Mouse (Mus musculus): Measurements from ENCODE around the gene Magi1. TPM values are rescaled to one million over a fixed set of nuclear protein-coding genes. Genes with fewer than 3 reads are reported as not detected.

The Magi1 gene
- polyA plus RNA-seq, 1 experiment from 2014 or later: 19.4 TPM

GRCm38 (mm10) chr6:93819888-93820287 is 463.8 kb downstream of the Magi1 start:
- Histone ChIP-seq H3K4me3 (no peak overlapping the region), H3K9me3 (replicated peaks) (no peaks in the 10 kb centered on the region), H3K36me3 (no peaks in the 10 kb centered on the region), H3K4me1 (peaks cover 63% of the 10 kb centered on the region), H3K27ac (replicated peaks) (peak overlapping the region; percentile 68), H3K27me3 (ENCODE audit: low read depth, poor library complexity, severe bottlenecking) (no peaks in the 10 kb centered on the region)
- peak; percentile 68 for DNase-seq (ENCODE audit: low spot score)
- WGBS: 24% methylated on average over 6 of the region's 6 CpGs

GRCm38 (mm10) chr6:93819282-93819681 is 464.4 kb downstream of the Magi1 start:
- Histone ChIP-seq H3K27me3 (ENCODE audit: low read depth, poor library complexity, severe bottlenecking) (no peaks in the 10 kb centered on the region), H3K27ac (replicated peaks) (peak overlapping the region; percentile 68), H3K9me3 (replicated peaks) (no peaks in the 10 kb centered on the region), H3K4me3 (no peak overlapping the region), H3K36me3 (peaks cover 2% of the 10 kb centered on the region; the same call in 1 of the 2 replicates), H3K4me1 (peaks cover 63% of the 10 kb centered on the region)
- no peak for DNase-seq (ENCODE audit: low spot score)
- 91% methylated on average over 4 of the region's 4 CpGs for WGBS

GRCm38 (mm10) chr6:93818494-93818893 is 465.2 kb downstream of the Magi1 start:
- DNase-seq (ENCODE audit: low spot score): no peak
- H3K9me3 ChIP-seq (replicated peaks): no peaks in the 10 kb centered on the region
- peaks cover 63% of the 10 kb centered on the region for H3K4me1 ChIP-seq
- peaks cover 7% of the 10 kb centered on the region; the same call in 1 of the 2 replicates for H3K36me3 ChIP-seq
- 69% methylated on average over 4 of the region's 4 CpGs for WGBS
- peak overlapping the region; percentile 63 for H3K27ac ChIP-seq (replicated peaks)
- H3K4me3 ChIP-seq: no peak overlapping the region
- no peaks in the 10 kb centered on the region for H3K27me3 ChIP-seq (ENCODE audit: low read depth, poor library complexity, severe bottlenecking)

GRCm38 (mm10) chr6:93805407-93805936 is 478.2 kb downstream of the Magi1 start:
- H3K27ac ChIP-seq (replicated peaks): peak overlapping the region; percentile 33; the same call in 1 of the 2 replicates
- H3K4me1 ChIP-seq: peaks cover 30% of the 10 kb centered on the region
- H3K9me3 ChIP-seq (replicated peaks): no peaks in the 10 kb centered on the region
- DNase-seq (ENCODE audit: low spot score): no peak
- H3K27me3 ChIP-seq (ENCODE audit: low read depth, poor library complexity, severe bottlenecking): no peaks in the 10 kb centered on the region
- 79% methylated on average over 5 of the region's 5 CpGs for WGBS
- H3K36me3 ChIP-seq: peaks cover 12% of the 10 kb centered on the region
- H3K4me3 ChIP-seq: no peak overlapping the region

- Histone ChIP-seq H3K4me1 (peaks cover 30% of the 10 kb centered on the region), H3K9me3 (replicated peaks) (no peaks in the 10 kb centered on the region), H3K4me3 (no peak overlapping the region), H3K27me3 (ENCODE audit: low read depth, poor library complexity, severe bottlenecking) (no peaks in the 10 kb centered on the region), H3K36me3 (peaks cover 4% of the 10 kb centered on the region), H3K27ac (replicated peaks) (no peak overlapping the region)
- no peak for DNase-seq (ENCODE audit: low spot score)
- 80% methylated on average over 4 of the region's 4 CpGs for WGBS
Measured at GRCm38 (mm10) chr6:93802390-93802789, 481.3 kb downstream of the Magi1 start.

GRCm38 (mm10) chr6:93800465-93800864 is 483.3 kb downstream of the Magi1 start:
- Histone ChIP-seq H3K4me1 (peaks cover 26% of the 10 kb centered on the region), H3K4me3 (no peak overlapping the region), H3K27ac (replicated peaks) (no peak overlapping the region), H3K9me3 (replicated peaks) (no peaks in the 10 kb centered on the region), H3K36me3 (peaks cover 7% of the 10 kb centered on the region), H3K27me3 (ENCODE audit: low read depth, poor library complexity, severe bottlenecking) (no peaks in the 10 kb centered on the region)
- no peak for DNase-seq (ENCODE audit: low spot score)
- WGBS: 84% methylated on average over 4 of the region's 4 CpGs

- Histone ChIP-seq H3K4me1 (peaks cover 17% of the 10 kb centered on the region), H3K4me3 (peak overlapping the region; percentile 12), H3K9me3 (replicated peaks) (no peaks in the 10 kb centered on the region), H3K27ac (replicated peaks) (peak overlapping the region; percentile 77), H3K36me3 (peaks cover 4% of the 10 kb centered on the region; the same call in 1 of the 2 replicates), H3K27me3 (ENCODE audit: low read depth, poor library complexity, severe bottlenecking) (no peaks in the 10 kb centered on the region)
- WGBS: 56% methylated on average over 10 of the region's 10 CpGs
- peak; percentile 25 for DNase-seq (ENCODE audit: low spot score)
Measured at GRCm38 (mm10) chr6:93792309-93793215, 491.2 kb downstream of the Magi1 start.

- DNase-seq (ENCODE audit: low spot score): no peak
Measured at GRCm38 (mm10) chr6:93789721-93790120, 494.0 kb downstream of the Magi1 start.

GRCm38 (mm10) chr6:93787042-93787441 is 496.7 kb downstream of the Magi1 start:
- Histone ChIP-seq H3K4me1 (peaks cover 3% of the 10 kb centered on the region), H3K36me3 (peaks cover 4% of the 10 kb centered on the region; the same call in 1 of the 2 replicates), H3K27ac (replicated peaks) (no peak overlapping the region), H3K27me3 (ENCODE audit: low read depth, poor library complexity, severe bottlenecking) (no peaks in the 10 kb centered on the region), H3K9me3 (replicated peaks) (no peaks in the 10 kb centered on the region), H3K4me3 (no peak overlapping the region)
- 85% methylated on average over 3 of the region's 3 CpGs for WGBS
- DNase-seq (ENCODE audit: low spot score): no peak

More at GRCm38 (mm10) chr6:93789721-93790120, 494.0 kb downstream of the Magi1 start:
- H3K27ac ChIP-seq (replicated peaks): no peak overlapping the region
- H3K27me3 ChIP-seq (ENCODE audit: low read depth, poor library complexity, severe bottlenecking): no peaks in the 10 kb centered on the region
- no peaks in the 10 kb centered on the region for H3K9me3 ChIP-seq (replicated peaks)
- H3K4me3 ChIP-seq: no peak overlapping the region
- peaks cover 4% of the 10 kb centered on the region; the same call in 1 of the 2 replicates for H3K36me3 ChIP-seq
- peaks cover 17% of the 10 kb centered on the region for H3K4me1 ChIP-seq

- H3K4me1 ChIP-seq: no peaks in the 10 kb centered on the region
- H3K9me3 ChIP-seq (replicated peaks): no peaks in the 10 kb centered on the region
- no peak overlapping the region for H3K4me3 ChIP-seq
- 94% methylated on average over 2 of the region's 2 CpGs for WGBS
- peaks cover 4% of the 10 kb centered on the region; the same call in 1 of the 2 replicates for H3K36me3 ChIP-seq
- DNase-seq (ENCODE audit: low spot score): no peak
- no peak overlapping the region for H3K27ac ChIP-seq (replicated peaks)
- H3K27me3 ChIP-seq (ENCODE audit: low read depth, poor library complexity, severe bottlenecking): no peaks in the 10 kb centered on the region
Measured at GRCm38 (mm10) chr6:93786220-93786619, 497.5 kb downstream of the Magi1 start.

- Histone ChIP-seq H3K9me3 (replicated peaks) (0 out of 2 replicates have a peak, but pooled peaks cover 7% of the 10 kb centered on the region), H3K4me3 (no peak overlapping the region), H3K27me3 (ENCODE audit: low read depth, poor library complexity, severe bottlenecking) (no peaks in the 10 kb centered on the region), H3K36me3 (peaks cover 24% of the 10 kb centered on the region), H3K4me1 (peaks cover 42% of the 10 kb centered on the region), H3K27ac (replicated peaks) (no peak overlapping the region)
- 41% methylated on average over 4 of the region's 4 CpGs for WGBS
- peak; percentile 24 for DNase-seq (ENCODE audit: low spot score)
Measured at GRCm38 (mm10) chr6:93771081-93771480, 512.6 kb downstream of the Magi1 start.

GRCm38 (mm10) chr6:93770283-93771025 is 513.3 kb downstream of the Magi1 start:
- H3K27me3 ChIP-seq (ENCODE audit: low read depth, poor library complexity, severe bottlenecking): no peaks in the 10 kb centered on the region
- WGBS: 88% methylated on average over 5 of the region's 5 CpGs
- H3K36me3 ChIP-seq: peaks cover 28% of the 10 kb centered on the region
- no peak overlapping the region for H3K27ac ChIP-seq (replicated peaks)
- no peak for DNase-seq (ENCODE audit: low spot score)
- 0 out of 2 replicates have a peak, but pooled peaks cover 7% of the 10 kb centered on the region for H3K9me3 ChIP-seq (replicated peaks)
- H3K4me1 ChIP-seq: peaks cover 42% of the 10 kb centered on the region
- no peak overlapping the region for H3K4me3 ChIP-seq

Data from midbrain, embryonic 10.5 days (tissue).